Mouse (Mus musculus): ENCODE data around the gene Ptpra. TPM values are rescaled to one million over a fixed set of nuclear protein-coding genes. Genes with fewer than 3 reads are reported as not detected.

Gene Ptpra
- polyA plus RNA-seq, 1 experiment = 77.6 TPM

GRCm38 (mm10) chr2:130424126-130424853 is 25.8 kb upstream of the Ptpra start, which contains the start of the genes Vps16 and Pced1a:
Vps16 (plus strand) TSS chr2:130424339.
Pced1a (minus strand) TSS chr2:130424701.
- H3K9ac ChIP-seq (ENCODE audit: low read depth, poor library complexity, severe bottlenecking) = peak within 1 kb of the TSS; percentile 69
- H3K4me1 ChIP-seq (ENCODE audit: control insufficient read depth, insufficient read depth, low read length) = no peaks in the 10 kb centered on the region
- no peak within 1 kb of the TSS for H3K27ac ChIP-seq (ENCODE audit: insufficient read depth, low read length)
- H3K36me3 ChIP-seq (ENCODE audit: control insufficient read depth, insufficient read depth, low read length, poor library complexity, severe bottlenecking) = no peaks in the 10 kb centered on the region
- H3K27me3 ChIP-seq (ENCODE audit: control insufficient read depth, insufficient read depth, low read length, poor library complexity, severe bottlenecking) = no peaks in the 10 kb centered on the region
- H3K4me3 ChIP-seq (ENCODE audit: low read depth, low read length) = peak within 1 kb of the TSS; percentile 93
- no peaks in the 10 kb centered on the region for H3K9me3 ChIP-seq (replicated peaks; ENCODE audit: control insufficient read depth, insufficient read depth, low read length, poor library complexity, severe bottlenecking)
- peak; percentile 2 for TF ChIP-seq CTCF (IDR thresholded peaks at IDR 0.05; ENCODE audit: low read depth, low read length)
- TF ChIP-seq POLR2A (IDR thresholded peaks at IDR 0.05; ENCODE audit: insufficient read depth, low read length) = no peak

- no peak overlapping the region for H3K27ac ChIP-seq (ENCODE audit: insufficient read depth, low read length)
- no peaks in the 10 kb centered on the region for H3K36me3 ChIP-seq (ENCODE audit: control insufficient read depth, insufficient read depth, low read length, poor library complexity, severe bottlenecking)
- no peaks in the 10 kb centered on the region for H3K27me3 ChIP-seq (ENCODE audit: control insufficient read depth, insufficient read depth, low read length, poor library complexity, severe bottlenecking)
- H3K9me3 ChIP-seq (replicated peaks; ENCODE audit: control insufficient read depth, insufficient read depth, low read length, poor library complexity, severe bottlenecking) = no peaks in the 10 kb centered on the region
- TF ChIP-seq CTCF (IDR thresholded peaks at IDR 0.05; ENCODE audit: low read depth, low read length) (no peak), EP300 (IDR thresholded peaks at IDR 0.05; ENCODE audit: insufficient read depth, low read depth, low read length) (no peak), POLR2A (IDR thresholded peaks at IDR 0.05; ENCODE audit: insufficient read depth, low read length) (no peak)
- peak overlapping the region; percentile 69 for H3K9ac ChIP-seq (ENCODE audit: low read depth, poor library complexity, severe bottlenecking)
- H3K4me3 ChIP-seq (ENCODE audit: low read depth, low read length) = peak overlapping the region; percentile 93
- no peaks in the 10 kb centered on the region for H3K4me1 ChIP-seq (ENCODE audit: control insufficient read depth, insufficient read depth, low read length)
Measured at GRCm38 (mm10) chr2:130425112-130425511, 25.0 kb upstream of the Ptpra start.

GRCm38 (mm10) chr2:130429851-130430250 is 20.2 kb upstream of the Ptpra start:
- no peak overlapping the region for H3K9ac ChIP-seq (ENCODE audit: low read depth, poor library complexity, severe bottlenecking)
- no peaks in the 10 kb centered on the region for H3K9me3 ChIP-seq (replicated peaks; ENCODE audit: control insufficient read depth, insufficient read depth, low read length, poor library complexity, severe bottlenecking)
- peaks cover 3% of the 10 kb centered on the region; the same call in 1 of the 2 replicates for H3K36me3 ChIP-seq (ENCODE audit: control insufficient read depth, insufficient read depth, low read length, poor library complexity, severe bottlenecking)
- TF ChIP-seq EP300 (IDR thresholded peaks at IDR 0.05; ENCODE audit: insufficient read depth, low read depth, low read length) (no peak), CTCF (IDR thresholded peaks at IDR 0.05; ENCODE audit: low read depth, low read length) (no peak)
- H3K27ac ChIP-seq (ENCODE audit: insufficient read depth, low read length) = no peak overlapping the region
- H3K4me1 ChIP-seq (ENCODE audit: control insufficient read depth, insufficient read depth, low read length) = no peaks in the 10 kb centered on the region
- no peaks in the 10 kb centered on the region for H3K27me3 ChIP-seq (ENCODE audit: control insufficient read depth, insufficient read depth, low read length, poor library complexity, severe bottlenecking)
- no peak overlapping the region for H3K4me3 ChIP-seq (ENCODE audit: low read depth, low read length)

GRCm38 (mm10) chr2:130430484-130430883 is 19.6 kb upstream of the Ptpra start:
- H3K9me3 ChIP-seq (replicated peaks; ENCODE audit: control insufficient read depth, insufficient read depth, low read length, poor library complexity, severe bottlenecking) = no peaks in the 10 kb centered on the region
- peaks cover 3% of the 10 kb centered on the region; the same call in 1 of the 2 replicates for H3K36me3 ChIP-seq (ENCODE audit: control insufficient read depth, insufficient read depth, low read length, poor library complexity, severe bottlenecking)
- H3K4me1 ChIP-seq (ENCODE audit: control insufficient read depth, insufficient read depth, low read length) = no peaks in the 10 kb centered on the region
- H3K4me3 ChIP-seq (ENCODE audit: low read depth, low read length) = no peak overlapping the region
- H3K27me3 ChIP-seq (ENCODE audit: control insufficient read depth, insufficient read depth, low read length, poor library complexity, severe bottlenecking) = no peaks in the 10 kb centered on the region
- no peak overlapping the region for H3K27ac ChIP-seq (ENCODE audit: insufficient read depth, low read length)
- TF ChIP-seq EP300 (IDR thresholded peaks at IDR 0.05; ENCODE audit: insufficient read depth, low read depth, low read length) (no peak), POLR2A (IDR thresholded peaks at IDR 0.05; ENCODE audit: insufficient read depth, low read length) (no peak), CTCF (IDR thresholded peaks at IDR 0.05; ENCODE audit: low read depth, low read length) (no peak)
- H3K9ac ChIP-seq (ENCODE audit: low read depth, poor library complexity, severe bottlenecking) = no peak overlapping the region

- Histone ChIP-seq H3K36me3 (ENCODE audit: control insufficient read depth, insufficient read depth, low read length, poor library complexity, severe bottlenecking) (peaks cover 3% of the 10 kb centered on the region; the same call in 1 of the 2 replicates), H3K27ac (ENCODE audit: insufficient read depth, low read length) (no peak overlapping the region), H3K9ac (ENCODE audit: low read depth, poor library complexity, severe bottlenecking) (no peak overlapping the region), H3K4me1 (ENCODE audit: control insufficient read depth, insufficient read depth, low read length) (no peaks in the 10 kb centered on the region), H3K27me3 (ENCODE audit: control insufficient read depth, insufficient read depth, low read length, poor library complexity, severe bottlenecking) (no peaks in the 10 kb centered on the region), H3K9me3 (replicated peaks; ENCODE audit: control insufficient read depth, insufficient read depth, low read length, poor library complexity, severe bottlenecking) (no peaks in the 10 kb centered on the region), H3K4me3 (ENCODE audit: low read depth, low read length) (no peak overlapping the region)
- TF ChIP-seq EP300 (IDR thresholded peaks at IDR 0.05; ENCODE audit: insufficient read depth, low read depth, low read length) = no peak
- no peak for TF ChIP-seq CTCF (IDR thresholded peaks at IDR 0.05; ENCODE audit: low read depth, low read length)
- TF ChIP-seq POLR2A (IDR thresholded peaks at IDR 0.05; ENCODE audit: insufficient read depth, low read length) = no peak
Measured at GRCm38 (mm10) chr2:130432157-130432556, 17.9 kb upstream of the Ptpra start.

- no peak overlapping the region for H3K4me3 ChIP-seq (ENCODE audit: low read depth, low read length)
- H3K9ac ChIP-seq (ENCODE audit: low read depth, poor library complexity, severe bottlenecking) = no peak overlapping the region
- no peaks in the 10 kb centered on the region for H3K27me3 ChIP-seq (ENCODE audit: control insufficient read depth, insufficient read depth, low read length, poor library complexity, severe bottlenecking)
- H3K4me1 ChIP-seq (ENCODE audit: control insufficient read depth, insufficient read depth, low read length) = no peaks in the 10 kb centered on the region
- H3K36me3 ChIP-seq (ENCODE audit: control insufficient read depth, insufficient read depth, low read length, poor library complexity, severe bottlenecking) = peaks cover 3% of the 10 kb centered on the region
- TF ChIP-seq POLR2A (IDR thresholded peaks at IDR 0.05; ENCODE audit: insufficient read depth, low read length) (no peak), CTCF (IDR thresholded peaks at IDR 0.05; ENCODE audit: low read depth, low read length) (peak; percentile 56)
- H3K9me3 ChIP-seq (replicated peaks; ENCODE audit: control insufficient read depth, insufficient read depth, low read length, poor library complexity, severe bottlenecking) = no peaks in the 10 kb centered on the region
- no peak overlapping the region for H3K27ac ChIP-seq (ENCODE audit: insufficient read depth, low read length)
Measured at GRCm38 (mm10) chr2:130433152-130433551, 16.9 kb upstream of the Ptpra start.

Measured in ES-Bruce4 (cell line).